Mouse (Mus musculus) liver, embryonic 16.5 days (tissue): ENCODE results near the gene Med6. TPM values are rescaled to one million over a fixed set of nuclear protein-coding genes. Genes with fewer than 3 reads are reported as not detected.

Source experiments
- ATAC-seq: fragments of 200-750 bp; cut with Nextera tagmentation; 2 replicates; pipeline ENCODE4 v1.8.0; 2017; ENCODE audit warnings: low read depth, mild to moderate bottlenecking, moderate number of reproducible peaks, moderate library complexity
- H3K27ac ChIP-seq: fragments of 300-500 bp; sonication (generic); 2 replicates; pipeline ENCODE4 v1.5.1; 2014; ENCODE audit warnings: mild to moderate bottlenecking, low read length
- H3K27me3 ChIP-seq: fragments of 300-500 bp; sonication (generic); 2 replicates; pipeline ENCODE4 v1.6.1; 2014; ENCODE audit warnings: low read depth, low read length, mixed read lengths; ENCODE audit not compliant: control insufficient read depth, insufficient read depth
- H3K36me3 ChIP-seq: fragments of 300-500 bp; sonication (generic); 2 replicates; pipeline ENCODE4 v1.6.1; 2014; ENCODE audit warnings: mild to moderate bottlenecking; ENCODE audit not compliant: control insufficient read depth, insufficient read depth
- H3K4me1 ChIP-seq: fragments of 300-500 bp; sonication (generic); 2 replicates; pipeline ENCODE4 v1.6.1; 2014; ENCODE audit warnings: low read depth, low read length, mixed read lengths; ENCODE audit not compliant: control insufficient read depth
- H3K4me2 ChIP-seq: fragments of 300-500 bp; sonication (generic); 2 replicates; pipeline ENCODE4 v1.6.1; 2014; ENCODE audit warnings: low read depth, low read length, mixed read lengths
- H3K4me3 ChIP-seq: fragments of 300-500 bp; sonication (generic); 2 replicates; pipeline ENCODE4 v1.5.1; 2014; ENCODE audit warnings: low read depth, mild to moderate bottlenecking, low read length
- H3K9ac ChIP-seq: fragments of 300-500 bp; sonication (generic); 2 replicates; pipeline ENCODE4 v1.6.1; 2014; ENCODE audit warnings: low read depth, low read length
- H3K9me3 ChIP-seq: fragments of 300-500 bp; sonication (generic); replicated peaks from 2 replicates; pipeline ENCODE4 v1.6.1; 2016; ENCODE audit warnings: low read length; ENCODE audit not compliant: control insufficient read depth
- WGBS: fragments of 180-500 bp; shearing (Covaris S2); extraction: QIAGEN DNeasy Blood & Tissue Kit; methylation state at CpG from one replicate; pipeline ENCODE4 v1.1.7; 2014; ENCODE audit not compliant: insufficient replicate concordance; 5-methylcytosine and 5-hydroxymethylcytosine counted together
- polyA plus RNA-seq: library from polyadenylated mRNA; unstranded; fragments of >200 nt; fragmentation: Nextera tagmentation; extraction: Ambion mirVana; gene quantifications from 2 replicates; pipeline ENCODE4 v1.2.1, GENCODE M21; 2015

The Med6 gene
- 29.8 and 34.2 TPM in 2 replicates for polyA plus RNA-seq

GRCm38 (mm10) chr12:81594902-81595671, at the start of gene Med6:
Gene Med6 (minus strand): TSS chr12:81595008.
- Histone ChIP-seq H3K4me3 (peak within 1 kb of the TSS; percentile 98), H3K27me3 (no peaks in the 10 kb centered on the region), H3K36me3 (peaks cover 8% of the 10 kb centered on the region; the same call in 1 of the 2 replicates), H3K4me1 (peaks cover 15% of the 10 kb centered on the region), H3K4me2 (peak within 1 kb of the TSS; percentile 80), H3K9me3 (no peaks in the 10 kb centered on the region), H3K9ac (peak within 1 kb of the TSS; percentile 78), H3K27ac (peak within 1 kb of the TSS; percentile 92)
- 2% methylated on average over 36 of the region's 36 CpGs for WGBS
- ATAC-seq, result peak; percentile 98

GRCm38 (mm10) chr12:81642361-81643082, 47.7 kb upstream of the Med6 start:
- H3K27ac ChIP-seq, result no peak overlapping the region
- H3K9ac ChIP-seq, result no peak overlapping the region
- no peaks in the 10 kb centered on the region for H3K27me3 ChIP-seq
- no peaks in the 10 kb centered on the region for H3K36me3 ChIP-seq
- H3K4me1 ChIP-seq, result no peaks in the 10 kb centered on the region
- H3K9me3 ChIP-seq, result no peaks in the 10 kb centered on the region
- H3K4me2 ChIP-seq, result no peak overlapping the region
- ATAC-seq, result no peak
- H3K4me3 ChIP-seq, result no peak overlapping the region
- WGBS, result 57% methylated on average over 11 of the region's 11 CpGs

GRCm38 (mm10) chr12:81640656-81641055, 45.8 kb upstream of the Med6 start:
- Histone ChIP-seq H3K9ac (no peak overlapping the region), H3K4me2 (no peak overlapping the region), H3K27ac (no peak overlapping the region), H3K36me3 (no peaks in the 10 kb centered on the region), H3K27me3 (no peaks in the 10 kb centered on the region), H3K4me1 (no peaks in the 10 kb centered on the region), H3K9me3 (no peaks in the 10 kb centered on the region), H3K4me3 (no peak overlapping the region)
- 37% methylated on average over 5 of the region's 5 CpGs for WGBS
- ATAC-seq, result no peak

GRCm38 (mm10) chr12:81633246-81633645, 38.4 kb upstream of the Med6 start:
- no peak overlapping the region for H3K27ac ChIP-seq
- H3K27me3 ChIP-seq, result peaks cover 37% of the 10 kb centered on the region
- no peak overlapping the region for H3K9ac ChIP-seq
- H3K4me2 ChIP-seq, result no peak overlapping the region
- H3K9me3 ChIP-seq, result no peaks in the 10 kb centered on the region
- 50% methylated on average over 2 of the region's 2 CpGs for WGBS
- no peak overlapping the region for H3K4me3 ChIP-seq
- H3K36me3 ChIP-seq, result no peaks in the 10 kb centered on the region
- H3K4me1 ChIP-seq, result no peaks in the 10 kb centered on the region; the same call in 1 of the 2 replicates
- ATAC-seq, result no peak

GRCm38 (mm10) chr12:81631661-81632401, 37.0 kb upstream of the Med6 start:
- no peak for ATAC-seq
- no peaks in the 10 kb centered on the region for H3K9me3 ChIP-seq
- peak overlapping the region; percentile 51 for H3K4me3 ChIP-seq
- WGBS, result 6% methylated on average over 28 of the region's 31 CpGs
- no peaks in the 10 kb centered on the region; the same call in 1 of the 2 replicates for H3K4me1 ChIP-seq
- no peak overlapping the region for H3K9ac ChIP-seq
- no peak overlapping the region for H3K27ac ChIP-seq
- H3K27me3 ChIP-seq, result peaks cover 37% of the 10 kb centered on the region
- H3K36me3 ChIP-seq, result no peaks in the 10 kb centered on the region
- peak overlapping the region; percentile 65 for H3K4me2 ChIP-seq

- ATAC-seq, result peak; percentile 35; the same call in 1 of the 2 replicates
- Histone ChIP-seq H3K4me2 (peak within 1 kb of the TSS; percentile 65), H3K9ac (no peak within 1 kb of the TSS), H3K36me3 (no peaks in the 10 kb centered on the region), H3K9me3 (no peaks in the 10 kb centered on the region), H3K27me3 (peaks cover 37% of the 10 kb centered on the region), H3K4me3 (peak within 1 kb of the TSS; percentile 51), H3K27ac (no peak within 1 kb of the TSS), H3K4me1 (no peaks in the 10 kb centered on the region; the same call in 1 of the 2 replicates)
- under 1% methylated on average over 79 of the region's 82 CpGs for WGBS
Measured at GRCm38 (mm10) chr12:81630915-81631660, 36.3 kb upstream of the Med6 start, which contains the start of gene Ttc9. Gene Ttc9 (plus strand): TSS chr12:81631249.

- Histone ChIP-seq H3K4me1 (no peaks in the 10 kb centered on the region; the same call in 1 of the 2 replicates), H3K9me3 (no peaks in the 10 kb centered on the region), H3K9ac (no peak overlapping the region), H3K27me3 (peaks cover 37% of the 10 kb centered on the region), H3K27ac (no peak overlapping the region), H3K36me3 (no peaks in the 10 kb centered on the region), H3K4me3 (peak overlapping the region; percentile 51), H3K4me2 (peak overlapping the region; percentile 65)
- ATAC-seq, result 0 out of 2 replicates have a peak, but pooled peaks have one; percentile 39
- WGBS, result 3% methylated on average over 16 of the region's 16 CpGs
Measured at GRCm38 (mm10) chr12:81630520-81630914, 35.7 kb upstream of the Med6 start.

GRCm38 (mm10) chr12:81628091-81628490, 33.3 kb upstream of the Med6 start:
- H3K4me2 ChIP-seq, result no peak overlapping the region
- 56% methylated on average over 4 of the region's 4 CpGs for WGBS
- H3K9ac ChIP-seq, result no peak overlapping the region
- H3K36me3 ChIP-seq, result no peaks in the 10 kb centered on the region
- ATAC-seq, result no peak
- H3K9me3 ChIP-seq, result no peaks in the 10 kb centered on the region
- H3K4me3 ChIP-seq, result no peak overlapping the region
- H3K27me3 ChIP-seq, result peaks cover 34% of the 10 kb centered on the region
- H3K4me1 ChIP-seq, result no peaks in the 10 kb centered on the region; the same call in 1 of the 2 replicates
- H3K27ac ChIP-seq, result no peak overlapping the region
